Mouse (Mus musculus): ENCODE measurements around the gene Olfr1416. TPM values are rescaled to one million over a fixed set of nuclear protein-coding genes. Genes with fewer than 3 reads are reported as not detected.

Olfr1416 gene
- total and polyA plus RNA-seq, 3 experiments = not detected

DNA sequence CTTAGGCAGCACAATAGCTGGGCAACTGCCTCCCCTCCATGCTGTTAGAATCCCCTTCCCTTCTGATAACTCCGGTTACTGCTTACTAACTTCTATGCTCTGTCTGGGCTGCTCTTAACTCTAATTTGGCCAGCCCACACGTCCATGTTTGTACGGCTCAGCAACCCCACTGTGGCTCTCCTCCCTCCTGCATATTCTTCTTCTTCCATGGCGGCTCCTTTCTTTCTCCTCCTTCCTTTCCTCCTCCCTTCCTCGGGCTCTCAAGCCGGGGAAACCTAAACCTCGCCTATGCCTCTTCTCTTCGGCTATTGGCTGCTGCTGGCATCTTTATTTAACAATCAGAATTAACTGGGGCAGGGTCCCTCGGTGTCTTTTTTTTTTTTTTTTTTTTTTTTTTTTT is 52.1 kb downstream of the Olfr1416 start:
- in situ Hi-C loops (cut with MboI; ENCODE audit: low pct_ligation_motif_present, low pct_unique_long_range_greater_than_20kb, low sequenced_read_pairs) = no loop called here
- Histone ChIP-seq H3K27me3 (replicated peaks) (peaks cover 37% of the 10 kb centered on the region), H3K4me3 (replicated peaks in 1 of 3; ENCODE audit: low read depth in 2 of 3, low read length in 2 of 3, poor library complexity in 1 of 3) (no peak overlapping the region), H3K36me3 (replicated peaks in 1 of 2; ENCODE audit: control insufficient read depth in 1 of 2, insufficient read depth in 1 of 2, low read length in 1 of 2) (peaks cover 0 to 3% of the 10 kb centered on the region in 2 experiments), H3K27ac (ENCODE audit: insufficient read depth, low read depth) (no peak overlapping the region), H3K4me2 (ENCODE audit: insufficient read depth, low read depth, poor library complexity, severe bottlenecking) (no peak overlapping the region), H3K4me1 (ENCODE audit: control insufficient read depth in 1 of 2, insufficient read depth in 2 of 2) (no peaks in the 10 kb centered on the region), H3K9ac (ENCODE audit: insufficient read depth, low read depth) (no peak overlapping the region), H3K79me2 (replicated peaks; ENCODE audit: control insufficient read depth, extremely low read depth, insufficient read depth, poor library complexity, severe bottlenecking) (no peaks in the 10 kb centered on the region), H3K9me3 (replicated peaks; ENCODE audit: low read length) (peaks cover 7% of the 10 kb centered on the region)
- TF ChIP-seq MYC (IDR thresholded peaks at IDR 0.05; ENCODE audit: low read depth, low read length) (no peak), CHD2 (IDR thresholded peaks at IDR 0.05; ENCODE audit: low read length) (no peak), CHD1 (IDR thresholded peaks at IDR 0.05; ENCODE audit: low read depth, low read length) (no peak)
- DNase-seq (ENCODE audit: extremely low read depth) = no peak
- dilution Hi-C loops (cut with MboI; ENCODE audit: extremely low pct_ligation_motif_present, extremely low pct_unique_long_range_greater_than_20kb, low sequenced_read_pairs) = no loop called here

GRCm38 (mm10) chr1:92432098-92432497 is 52.8 kb downstream of the Olfr1416 start:
- H3K27me3 ChIP-seq (replicated peaks) = peaks cover 40% of the 10 kb centered on the region
- dilution Hi-C loops (cut with MboI; ENCODE audit: extremely low pct_ligation_motif_present, extremely low pct_unique_long_range_greater_than_20kb, low sequenced_read_pairs) (no loop called here), in situ Hi-C loops (cut with MboI; ENCODE audit: low pct_ligation_motif_present, low pct_unique_long_range_greater_than_20kb, low sequenced_read_pairs) (no loop called here)
- H3K27ac ChIP-seq (ENCODE audit: insufficient read depth, low read depth) = no peak overlapping the region
- peaks cover 7% of the 10 kb centered on the region for H3K9me3 ChIP-seq (replicated peaks; ENCODE audit: low read length)
- no peak overlapping the region for H3K9ac ChIP-seq (ENCODE audit: insufficient read depth, low read depth)
- no peaks in the 10 kb centered on the region for H3K4me1 ChIP-seq (ENCODE audit: control insufficient read depth in 1 of 2, insufficient read depth in 2 of 2)
- TF ChIP-seq USF1 (IDR thresholded peaks at IDR 0.05; ENCODE audit: low read depth, low read length) = no peak
- TF ChIP-seq E2F4 (IDR thresholded peaks at IDR 0.05; ENCODE audit: insufficient replicate concordance, low read depth, low read length) = no peak
- TF ChIP-seq CHD1 (IDR thresholded peaks at IDR 0.05; ENCODE audit: low read depth, low read length) = no peak
- TF ChIP-seq POLR2AphosphoS2 (IDR thresholded peaks at IDR 0.05; ENCODE audit: low read depth, low read length) = no peak
- no peak for TF ChIP-seq CTCF (conservative IDR thresholded peaks at IDR 0.05 in 1 of 2, IDR thresholded peaks at IDR 0.05 in 1 of 2; ENCODE audit: low read depth in 2 of 2, low read length in 2 of 2)
- no peak for TF ChIP-seq TBP (conservative IDR thresholded peaks at IDR 0.05; ENCODE audit: low read depth, low read length)
- TF ChIP-seq ZKSCAN1 (IDR thresholded peaks at IDR 0.05; ENCODE audit: borderline replicate concordance, low read depth, low read length) = no peak
- no peak for TF ChIP-seq IRF4 (IDR thresholded peaks at IDR 0.05; ENCODE audit: low read depth, low read length)
- TF ChIP-seq MAX (IDR thresholded peaks at IDR 0.05; ENCODE audit: low read length) = no peak
- no peak for TF ChIP-seq BHLHE40 (IDR thresholded peaks at IDR 0.05; ENCODE audit: low read depth, low read length)
- no peak for TF ChIP-seq TCF12 (IDR thresholded peaks at IDR 0.05; ENCODE audit: low read depth, low read length)
- TF ChIP-seq CHD2 (IDR thresholded peaks at IDR 0.05; ENCODE audit: low read length) = no peak
- TF ChIP-seq ZNF384 (IDR thresholded peaks at IDR 0.05; ENCODE audit: low read depth, low read length) = no peak
- no peak for TF ChIP-seq JUN (IDR thresholded peaks at IDR 0.05; ENCODE audit: insufficient read depth, low read depth, low read length)
- no peak for TF ChIP-seq EP300 (IDR thresholded peaks at IDR 0.05; ENCODE audit: low read length)
- no peak for TF ChIP-seq JUND (conservative IDR thresholded peaks at IDR 0.05; ENCODE audit: low read depth, low read length)
- no peak for TF ChIP-seq NRF1 (IDR thresholded peaks at IDR 0.05; ENCODE audit: low read depth, low read length)
- TF ChIP-seq ELF1 (IDR thresholded peaks at IDR 0.05; ENCODE audit: low read depth, low read length) = no peak
- no peak for TF ChIP-seq SIN3A (IDR thresholded peaks at IDR 0.05; ENCODE audit: low read length)
- no peak for TF ChIP-seq MAZ (IDR thresholded peaks at IDR 0.05; ENCODE audit: low read depth, low read length)
- H3K36me3 ChIP-seq (replicated peaks in 1 of 2; ENCODE audit: control insufficient read depth in 1 of 2, insufficient read depth in 1 of 2, low read length in 1 of 2) = no peaks in the 10 kb centered on the region
- no peak overlapping the region for H3K4me2 ChIP-seq (ENCODE audit: insufficient read depth, low read depth, poor library complexity, severe bottlenecking)
- DNase-seq (ENCODE audit: extremely low read depth) = no peak
- no peaks in the 10 kb centered on the region for H3K79me2 ChIP-seq (replicated peaks; ENCODE audit: control insufficient read depth, extremely low read depth, insufficient read depth, poor library complexity, severe bottlenecking)
- H3K4me3 ChIP-seq (replicated peaks in 1 of 3; ENCODE audit: low read depth in 2 of 3, low read length in 2 of 3, poor library complexity in 1 of 3) = no peak overlapping the region

Data from CH12.LX (cell line).